Mouse (Mus musculus): Measurements from ENCODE around the gene Dscam. TPM values are rescaled to one million over a fixed set of nuclear protein-coding genes. Genes with fewer than 3 reads are reported as not detected.

Dscam gene
- polyA plus RNA-seq, 1 experiment, result not detected

- H3K4me3 ChIP-seq (replicated peaks; ENCODE audit: control insufficient read depth, low read depth, low read length), result no peak overlapping the region
- WGBS, result 85% methylated on average over 3 of the region's 3 CpGs
- TF ChIP-seq POLR2A (IDR thresholded peaks at IDR 0.05; ENCODE audit: borderline replicate concordance, control insufficient read depth, low read depth, low read length) (no peak), CTCF (IDR thresholded peaks at IDR 0.05; ENCODE audit: control insufficient read depth, insufficient read depth, low read length) (no peak)
Observed at GRCm38 (mm10) chr16:96599401-96600060, 571.0 kb downstream of the Dscam start.

GRCm38 (mm10) chr16:96575841-96576240 lies 594.7 kb downstream of the Dscam start:
- Histone ChIP-seq H3K4me3 (replicated peaks; ENCODE audit: control insufficient read depth, low read depth, low read length) (no peak overlapping the region), H3K27ac (ENCODE audit: control insufficient read depth, insufficient read depth, low read depth, low read length, poor library complexity) (no peak overlapping the region), H3K4me1 (ENCODE audit: control insufficient read depth, insufficient read depth, low read length) (no peaks in the 10 kb centered on the region)
- 75% methylated on average over 5 of the region's 5 CpGs for WGBS
- TF ChIP-seq POLR2A (IDR thresholded peaks at IDR 0.05; ENCODE audit: borderline replicate concordance, control insufficient read depth, low read depth, low read length) (no peak), CTCF (IDR thresholded peaks at IDR 0.05; ENCODE audit: control insufficient read depth, insufficient read depth, low read length) (no peak)

More at GRCm38 (mm10) chr16:96599401-96600060, 571.0 kb downstream of the Dscam start:
- H3K27ac ChIP-seq (ENCODE audit: control insufficient read depth, insufficient read depth, low read depth, low read length, poor library complexity), result no peak overlapping the region
- no peaks in the 10 kb centered on the region for H3K4me1 ChIP-seq (ENCODE audit: control insufficient read depth, insufficient read depth, low read length)

- Histone ChIP-seq H3K4me1 (ENCODE audit: control insufficient read depth, insufficient read depth, low read length) (no peaks in the 10 kb centered on the region), H3K4me3 (replicated peaks; ENCODE audit: control insufficient read depth, low read depth, low read length) (no peak overlapping the region), H3K27ac (ENCODE audit: control insufficient read depth, insufficient read depth, low read depth, low read length, poor library complexity) (no peak overlapping the region)
- no peak for TF ChIP-seq CTCF (IDR thresholded peaks at IDR 0.05; ENCODE audit: control insufficient read depth, insufficient read depth, low read length)
- no peak for TF ChIP-seq POLR2A (IDR thresholded peaks at IDR 0.05; ENCODE audit: borderline replicate concordance, control insufficient read depth, low read depth, low read length)
- 76% methylated on average over 3 of the region's 3 CpGs for WGBS
Observed at GRCm38 (mm10) chr16:96567428-96567827, 603.1 kb downstream of the Dscam start.

GRCm38 (mm10) chr16:96563350-96564257 lies 606.9 kb downstream of the Dscam start:
- Histone ChIP-seq H3K4me3 (replicated peaks; ENCODE audit: control insufficient read depth, low read depth, low read length) (no peak overlapping the region), H3K4me1 (ENCODE audit: control insufficient read depth, insufficient read depth, low read length) (no peaks in the 10 kb centered on the region), H3K27ac (ENCODE audit: control insufficient read depth, insufficient read depth, low read depth, low read length, poor library complexity) (no peak overlapping the region)
- WGBS, result 82% methylated on average over 8 of the region's 8 CpGs
- TF ChIP-seq CTCF (IDR thresholded peaks at IDR 0.05; ENCODE audit: control insufficient read depth, insufficient read depth, low read length) (no peak), POLR2A (IDR thresholded peaks at IDR 0.05; ENCODE audit: borderline replicate concordance, control insufficient read depth, low read depth, low read length) (no peak)

- Histone ChIP-seq H3K4me3 (replicated peaks; ENCODE audit: control insufficient read depth, low read depth, low read length) (no peak overlapping the region), H3K27ac (ENCODE audit: control insufficient read depth, insufficient read depth, low read depth, low read length, poor library complexity) (no peak overlapping the region)
- TF ChIP-seq POLR2A (IDR thresholded peaks at IDR 0.05; ENCODE audit: borderline replicate concordance, control insufficient read depth, low read depth, low read length), result no peak
- no peak for TF ChIP-seq CTCF (IDR thresholded peaks at IDR 0.05; ENCODE audit: control insufficient read depth, insufficient read depth, low read length)
Observed at GRCm38 (mm10) chr16:96559796-96560195, 610.8 kb downstream of the Dscam start.

GRCm38 (mm10) chr16:96558341-96558740 lies 612.2 kb downstream of the Dscam start:
- Histone ChIP-seq H3K4me1 (ENCODE audit: control insufficient read depth, insufficient read depth, low read length) (no peaks in the 10 kb centered on the region), H3K27ac (ENCODE audit: control insufficient read depth, insufficient read depth, low read depth, low read length, poor library complexity) (no peak overlapping the region), H3K4me3 (replicated peaks; ENCODE audit: control insufficient read depth, low read depth, low read length) (no peak overlapping the region)
- TF ChIP-seq POLR2A (IDR thresholded peaks at IDR 0.05; ENCODE audit: borderline replicate concordance, control insufficient read depth, low read depth, low read length), result no peak
- no peak for TF ChIP-seq CTCF (IDR thresholded peaks at IDR 0.05; ENCODE audit: control insufficient read depth, insufficient read depth, low read length)
- WGBS, result 82% methylated on average over 1 of the region's 1 CpGs

More at GRCm38 (mm10) chr16:96559796-96560195, 610.8 kb downstream of the Dscam start:
- no peaks in the 10 kb centered on the region for H3K4me1 ChIP-seq (ENCODE audit: control insufficient read depth, insufficient read depth, low read length)

GRCm38 (mm10) chr16:96556621-96557020 lies 613.9 kb downstream of the Dscam start:
- WGBS, result 82% methylated on average over 3 of the region's 3 CpGs
- TF ChIP-seq CTCF (IDR thresholded peaks at IDR 0.05; ENCODE audit: control insufficient read depth, insufficient read depth, low read length), result no peak
- no peak for TF ChIP-seq POLR2A (IDR thresholded peaks at IDR 0.05; ENCODE audit: borderline replicate concordance, control insufficient read depth, low read depth, low read length)

GRCm38 (mm10) chr16:96555412-96555811 lies 615.1 kb downstream of the Dscam start:
- Histone ChIP-seq H3K4me3 (replicated peaks; ENCODE audit: control insufficient read depth, low read depth, low read length) (no peak overlapping the region), H3K4me1 (ENCODE audit: control insufficient read depth, insufficient read depth, low read length) (no peaks in the 10 kb centered on the region), H3K27ac (ENCODE audit: control insufficient read depth, insufficient read depth, low read depth, low read length, poor library complexity) (no peak overlapping the region)
- WGBS, result 66% methylated on average over 4 of the region's 4 CpGs
- TF ChIP-seq CTCF (IDR thresholded peaks at IDR 0.05; ENCODE audit: control insufficient read depth, insufficient read depth, low read length) (no peak), POLR2A (IDR thresholded peaks at IDR 0.05; ENCODE audit: borderline replicate concordance, control insufficient read depth, low read depth, low read length) (no peak)

More at GRCm38 (mm10) chr16:96556621-96557020, 613.9 kb downstream of the Dscam start:
- Histone ChIP-seq H3K4me3 (replicated peaks; ENCODE audit: control insufficient read depth, low read depth, low read length) (no peak overlapping the region), H3K27ac (ENCODE audit: control insufficient read depth, insufficient read depth, low read depth, low read length, poor library complexity) (no peak overlapping the region), H3K4me1 (ENCODE audit: control insufficient read depth, insufficient read depth, low read length) (no peaks in the 10 kb centered on the region)
